Mouse (Mus musculus) fibroblast of lung, adult 2 months (primary cell): ENCODE measurements around the gene Npepps.
"Not testable (repeated sequence)": the region's sequence is repeated elsewhere in the genome, so short reads cannot be mapped to it uniquely, and the experiment has no call there.

Experiments used
- DNase-seq: peaks from one replicate; pipeline ENCODE4 v3.0.0-alpha.2; 2011; ENCODE audit warnings: low read depth

Npepps gene

GRCm38 (mm10) chr11:97292731-97293130 is 12.3 kb upstream of the Npepps start:
- no peak for DNase-seq

GRCm38 (mm10) chr11:97289276-97290230 is 9.1 kb upstream of the Npepps start:
- no peak for DNase-seq

DNA sequence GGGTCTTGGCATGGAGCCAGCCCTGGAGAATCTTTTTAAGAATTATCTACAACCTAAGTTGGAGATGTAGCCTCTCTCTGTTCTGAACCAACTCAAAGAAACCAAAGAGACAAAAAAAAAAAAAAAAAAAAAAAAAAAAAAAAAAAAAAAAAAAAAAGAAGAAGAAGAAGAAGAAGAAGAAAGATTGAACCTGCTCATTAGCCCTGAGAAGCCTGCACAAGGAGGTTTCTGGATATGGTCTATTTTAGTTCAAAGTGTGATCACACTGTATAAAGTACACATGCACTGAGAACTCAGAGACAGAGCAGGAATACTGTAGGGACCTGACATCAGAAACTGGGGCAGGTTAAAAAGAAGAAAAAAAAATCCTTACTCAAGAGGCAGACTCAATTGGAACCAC is 7.2 kb upstream of the Npepps start:
- DNase-seq, result no peak

DNA sequence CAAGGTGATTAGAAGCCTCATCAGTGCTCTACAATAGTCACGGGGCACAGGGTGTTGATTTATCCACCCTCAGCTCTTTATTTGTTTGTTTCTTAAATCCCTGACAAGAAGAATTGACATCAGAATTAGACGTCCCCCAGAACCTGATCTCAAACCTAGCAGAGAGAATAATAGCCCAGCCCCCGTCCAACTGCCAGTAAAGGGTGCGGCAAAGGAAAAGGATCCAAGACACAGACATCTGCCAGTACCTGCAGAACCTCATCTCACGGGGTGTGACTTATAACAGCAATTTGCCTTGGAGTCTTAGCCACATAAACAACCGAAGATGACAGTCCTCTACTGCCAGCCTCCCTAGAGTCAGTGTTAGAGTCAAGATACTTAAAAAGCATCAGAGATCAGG is 6.5 kb upstream of the Npepps start:
- DNase-seq, result no peak

DNA sequence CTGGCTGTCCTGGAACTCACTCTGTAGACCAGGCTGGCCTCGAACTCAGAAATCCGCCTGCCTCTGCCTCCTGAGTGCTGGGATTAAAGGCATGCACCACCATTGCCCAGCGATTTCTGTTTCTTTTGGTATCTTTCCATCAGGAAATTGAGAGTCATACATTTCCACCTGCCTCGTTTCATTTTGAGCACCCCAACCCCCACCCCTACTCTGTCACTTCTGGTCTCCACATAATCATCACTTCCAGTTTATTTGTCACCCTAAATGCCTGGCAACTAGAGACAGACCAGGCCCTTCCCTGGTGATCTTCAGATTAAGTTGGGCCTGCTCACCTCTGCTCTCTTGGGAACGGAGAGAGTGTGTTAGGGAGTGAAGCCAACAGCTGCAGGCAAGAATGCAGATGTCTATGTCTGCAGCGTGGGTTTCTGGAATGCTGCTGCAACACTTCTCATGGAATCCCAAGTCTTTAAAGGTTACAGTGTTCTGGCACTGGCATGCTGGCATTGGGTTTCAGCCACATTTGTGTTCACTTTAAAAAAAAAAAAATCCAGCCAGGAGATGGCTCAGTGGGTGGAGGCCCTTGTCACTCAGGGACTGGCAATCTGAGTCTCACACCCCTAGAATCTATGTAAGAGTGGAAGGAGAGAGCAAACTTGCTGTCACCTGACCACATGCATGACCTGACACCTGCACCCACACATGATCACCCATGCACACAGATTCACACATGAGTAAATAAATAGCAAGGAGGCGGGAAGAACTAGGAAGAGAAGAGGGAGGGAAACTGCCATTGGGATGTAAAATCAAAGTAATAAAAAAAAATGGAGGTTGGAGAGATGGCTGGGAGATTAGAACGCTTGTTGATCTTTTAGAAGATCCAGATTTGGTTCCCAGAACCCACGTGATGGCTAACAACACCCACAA is 5.7 kb upstream of the Npepps start:
- no peak for DNase-seq

DNA sequence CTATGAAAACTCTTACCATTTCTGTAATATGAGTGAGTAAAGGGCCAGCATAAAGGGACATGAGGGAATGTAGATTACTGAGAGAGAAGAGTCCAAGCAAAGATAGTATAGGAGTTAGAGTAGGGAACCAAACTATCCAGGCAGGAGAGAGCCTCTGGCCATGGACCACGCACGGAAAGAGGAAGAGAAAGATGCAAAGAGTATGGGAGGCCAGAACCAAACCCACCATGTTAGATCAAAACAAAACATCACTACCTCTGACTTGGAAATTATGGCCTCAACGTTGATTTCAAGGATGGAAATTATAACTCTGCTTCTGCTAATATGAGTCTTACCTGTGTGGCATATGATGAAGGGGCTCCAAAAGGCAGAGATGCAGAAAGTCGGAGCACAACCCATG is 4.4 kb upstream of the Npepps start:
- DNase-seq, result no peak

DNA sequence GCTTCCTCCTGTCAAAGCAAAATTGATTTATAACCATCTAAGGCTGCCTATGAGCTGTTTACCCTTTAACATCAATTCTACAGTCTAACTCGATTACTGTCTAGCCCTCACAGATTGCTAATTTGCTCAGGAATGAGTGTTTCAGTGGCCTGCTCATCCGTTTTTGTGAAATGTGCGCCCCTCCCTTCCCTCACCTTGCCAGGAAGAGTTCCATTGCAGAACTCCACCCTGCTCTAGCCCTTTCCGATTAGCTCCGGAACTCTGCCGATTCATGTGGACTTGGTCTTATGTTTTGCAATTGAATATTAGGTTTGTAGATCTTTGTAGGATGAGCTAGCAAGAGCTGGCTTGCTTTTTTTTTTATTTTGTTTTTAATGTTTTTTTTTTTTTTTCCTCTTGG is 1.7 kb upstream of the Npepps start:
- no peak for DNase-seq

- DNase-seq, result no peak
These were observed 828 bp downstream of the Npepps start for GRCm38 (mm10) chr11:97279405-97280215.

GRCm38 (mm10) chr11:97279040-97279404 is 1.4 kb downstream of the Npepps start:
- no peak for DNase-seq

- no peak for DNase-seq
These were observed 2.0 kb downstream of the Npepps start for GRCm38 (mm10) chr11:97278456-97278855.

GRCm38 (mm10) chr11:97277166-97277565 is 3.3 kb downstream of the Npepps start:
- DNase-seq, result no peak

- no peak for DNase-seq
These were observed 4.4 kb downstream of the Npepps start for GRCm38 (mm10) chr11:97276019-97276418.

- no peak for DNase-seq
These were observed 5.1 kb downstream of the Npepps start for GRCm38 (mm10) chr11:97275349-97275748.

DNA sequence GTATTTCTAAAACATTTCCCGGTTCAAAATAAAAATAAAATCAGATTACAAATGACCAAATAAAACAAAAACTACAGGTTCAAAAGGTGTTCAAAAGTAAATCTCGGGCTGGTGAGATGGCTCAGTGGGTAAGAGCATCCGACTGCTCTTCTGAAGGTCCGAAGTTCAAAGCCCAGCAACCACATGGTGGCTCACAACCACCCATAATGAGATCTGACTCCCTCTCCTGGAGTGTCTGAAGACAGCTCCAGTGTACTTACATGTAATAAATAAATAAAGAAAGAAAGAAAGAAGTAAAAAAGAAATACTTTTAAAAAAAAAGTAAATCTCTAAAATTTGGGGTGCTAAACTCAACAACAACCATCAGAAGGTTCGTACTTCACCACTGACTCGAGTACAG is 5.5 kb downstream of the Npepps start:
- DNase-seq, result not testable (repeated sequence)

DNA sequence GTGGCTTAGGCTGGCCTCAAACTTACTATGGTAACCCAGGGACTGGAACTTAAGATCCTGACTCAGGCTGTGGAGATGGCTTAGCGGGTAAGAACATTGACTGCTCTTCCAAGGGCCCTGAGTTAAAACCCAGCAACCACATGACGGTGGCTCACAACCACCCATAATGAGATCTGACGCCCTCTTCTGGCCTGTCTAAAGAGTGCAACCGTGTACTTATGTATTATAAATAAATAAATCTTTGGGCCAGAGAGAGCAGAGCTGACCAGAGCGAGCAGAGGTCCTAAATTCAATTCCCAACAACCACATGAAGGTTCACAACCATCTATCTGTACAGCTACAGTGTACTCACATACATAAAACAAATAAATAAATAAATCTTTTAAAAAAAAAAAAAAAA is 6.8 kb downstream of the Npepps start:
- no peak for DNase-seq

DNA sequence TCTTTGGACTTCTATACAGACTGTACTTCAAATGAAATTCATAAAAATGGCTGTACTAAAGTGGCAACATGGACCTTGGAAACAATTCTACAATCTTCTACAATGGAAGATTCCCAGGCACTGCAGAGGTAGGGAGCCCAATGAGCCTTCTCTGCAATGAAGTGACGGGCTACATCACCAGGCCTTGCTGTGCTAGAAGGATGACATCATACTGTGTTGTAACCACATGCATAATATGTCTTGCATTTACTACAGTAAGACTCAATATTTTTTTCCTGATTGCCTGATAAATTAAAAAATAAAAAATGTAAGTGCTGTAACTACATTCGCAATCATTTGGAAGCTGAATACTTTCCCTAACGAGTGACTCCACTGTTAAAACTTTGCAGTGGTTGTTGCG is 7.6 kb downstream of the Npepps start:
- no peak for DNase-seq

GRCm38 (mm10) chr11:97270004-97270403 is 10.4 kb downstream of the Npepps start:
- DNase-seq, result not testable (repeated sequence)

DNA sequence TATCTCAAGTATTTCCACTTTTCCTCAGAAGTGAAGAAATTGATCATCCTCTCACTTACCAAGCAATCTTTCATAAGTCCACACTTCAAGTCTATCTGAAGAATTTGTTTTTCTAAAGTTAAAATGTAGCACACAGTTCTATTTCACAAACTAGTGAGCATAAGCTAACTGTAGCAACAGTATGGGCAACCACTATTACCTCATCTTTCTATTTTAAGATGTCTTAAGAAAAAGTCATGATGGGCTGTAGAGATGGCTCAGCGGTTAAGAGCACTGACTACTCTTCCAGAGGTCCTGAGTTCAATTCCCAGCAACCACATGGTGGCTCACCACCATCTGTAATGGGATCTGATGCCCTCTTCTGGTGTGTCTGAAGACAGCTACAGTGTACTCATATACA is 13.9 kb downstream of the Npepps start:
- not testable (repeated sequence) for DNase-seq

DNA sequence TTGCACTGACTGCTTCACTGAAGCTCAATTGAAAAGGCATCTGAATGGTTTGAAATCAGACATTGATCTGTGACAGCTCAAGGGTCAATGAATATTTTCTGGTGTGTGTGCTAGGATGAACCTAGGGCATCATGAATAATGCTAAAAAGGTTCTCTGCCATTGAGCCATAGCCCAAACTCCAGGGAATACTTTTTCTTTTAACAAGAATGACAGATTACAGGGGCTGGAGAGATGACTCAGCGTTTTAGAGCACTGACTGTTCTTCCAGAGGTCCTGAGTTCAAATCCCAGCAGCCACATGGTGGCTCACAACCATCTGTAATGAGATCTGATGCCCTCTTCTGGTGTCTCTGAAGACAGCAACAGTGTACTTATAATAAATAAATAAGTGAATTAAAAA is 30.8 kb downstream of the Npepps start:
- DNase-seq, result not testable (repeated sequence)

GRCm38 (mm10) chr11:97246510-97247159 is 33.8 kb downstream of the Npepps start:
- DNase-seq, result no peak

DNA sequence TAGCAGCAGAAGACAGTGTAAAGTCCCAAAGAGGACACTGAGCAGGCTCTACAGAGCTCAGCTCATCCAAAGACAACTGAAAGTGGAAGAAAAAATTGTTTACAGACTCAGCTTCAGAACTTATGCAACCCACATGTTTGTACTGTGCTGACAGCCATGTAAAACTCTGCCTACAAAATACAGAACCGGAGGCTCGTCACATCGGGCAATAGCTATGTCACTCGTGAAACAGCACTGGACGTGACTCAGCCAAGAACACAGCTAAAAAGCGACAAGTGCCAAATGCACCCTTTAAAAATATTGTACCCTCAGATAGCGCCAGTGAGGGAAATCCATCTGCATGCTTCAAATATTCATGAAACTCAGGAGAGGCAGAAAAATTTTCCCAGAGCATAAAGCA is 39.1 kb downstream of the Npepps start:
- DNase-seq, result no peak
